Mouse (Mus musculus): ENCODE data around the gene Pros1. TPM values are rescaled to one million over a fixed set of nuclear protein-coding genes. Genes with fewer than 3 reads are reported as not detected.

Gene Pros1
- 18.2 and 19.1 TPM in 2 replicates for polyA plus RNA-seq (2015; fragmentation: Nextera tagmentation; extraction: Ambion mirVana)

DNA sequence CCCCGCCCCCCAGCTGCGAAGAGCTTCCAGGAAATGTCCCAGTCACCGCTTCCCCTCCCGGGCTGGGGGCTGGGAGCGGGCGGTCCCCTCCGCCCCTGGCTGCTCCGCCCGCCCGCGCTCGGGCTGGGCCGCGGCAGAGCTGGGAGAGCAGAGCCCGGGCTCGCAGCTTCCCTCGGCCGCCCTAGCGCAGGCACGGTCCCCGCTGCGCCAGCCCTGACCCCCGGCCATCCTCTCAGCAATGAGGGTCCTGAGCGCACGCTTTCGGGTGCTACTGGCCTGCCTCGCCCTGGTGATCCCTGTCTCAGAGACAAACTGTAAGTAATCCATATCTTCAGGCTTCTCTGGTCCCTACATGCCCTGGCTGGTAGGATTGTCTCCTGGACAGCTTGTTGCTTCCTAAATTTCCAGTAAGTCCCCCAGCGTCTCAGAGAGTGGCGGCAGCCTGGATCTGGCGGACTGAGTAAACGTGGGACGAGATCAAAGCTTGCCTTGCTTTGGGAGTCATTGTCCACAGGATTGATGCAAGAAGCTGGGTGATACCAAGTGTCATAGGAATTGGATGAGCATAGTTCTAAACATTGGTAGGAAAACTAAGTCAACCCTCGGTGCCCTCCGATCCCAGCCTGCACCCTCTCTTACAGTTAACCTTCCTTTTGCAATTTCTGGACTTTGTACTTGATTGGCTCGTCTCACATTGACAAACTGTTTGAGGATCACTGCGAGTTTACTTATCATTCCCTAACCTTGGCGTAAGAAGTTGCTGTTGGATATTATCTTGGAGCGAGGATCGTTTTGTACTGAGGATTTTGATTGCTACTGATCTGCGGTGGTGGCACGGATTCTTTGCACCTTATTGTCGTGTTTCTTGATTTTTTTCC is at the start of gene Pros1:
TSS of gene Pros1 (plus strand) at position 117 of the 878 bp plus-strand sequence.
- peak; percentile 69 for DNase-seq
- Histone ChIP-seq H3K27ac (ENCODE audit: low read depth) (peak within 1 kb of the TSS; percentile 83), H3K4me1 (ENCODE audit: insufficient read depth) (no peaks in the 10 kb centered on the region), H3K36me3 (replicated peaks; ENCODE audit: insufficient read depth, low read length) (no peaks in the 10 kb centered on the region), H3K27me3 (ENCODE audit: insufficient read depth, low read length) (no peaks in the 10 kb centered on the region), H3K4me3 (ENCODE audit: low read depth, low read length) (peak within 1 kb of the TSS; percentile 68), H3K9ac (replicated peaks) (peak within 1 kb of the TSS; percentile 82), H3K4me2 (ENCODE audit: low read depth, low read length) (peak within 1 kb of the TSS; percentile 91), H3K9me3 (ENCODE audit: low read length) (no peaks in the 10 kb centered on the region)
- no peak for TF ChIP-seq EP300 (IDR thresholded peaks at IDR 0.05; ENCODE audit: low read depth)
- TF ChIP-seq CTCF (IDR thresholded peaks at IDR 0.05; ENCODE audit: low read depth) = no peak
- peak; percentile 92 for ATAC-seq
- 6% methylated on average over 40 of the region's 42 CpGs for WGBS (ENCODE audit: insufficient replicate concordance)

GRCm38 (mm10) chr16:62804621-62805020 is 49.5 kb upstream of the Pros1 start:
- no peak overlapping the region for H3K9ac ChIP-seq (replicated peaks)
- no peak for ATAC-seq
- TF ChIP-seq EP300 (IDR thresholded peaks at IDR 0.05; ENCODE audit: low read depth) = no peak
- no peak for TF ChIP-seq CTCF (IDR thresholded peaks at IDR 0.05; ENCODE audit: low read depth)

GRCm38 (mm10) chr16:62807249-62807979 is 46.7 kb upstream of the Pros1 start:
- Histone ChIP-seq H3K9me3 (ENCODE audit: low read length) (no peaks in the 10 kb centered on the region), H3K27ac (ENCODE audit: low read depth) (no peak overlapping the region), H3K27me3 (ENCODE audit: insufficient read depth, low read length) (no peaks in the 10 kb centered on the region), H3K9ac (replicated peaks) (no peak overlapping the region), H3K4me2 (ENCODE audit: low read depth, low read length) (no peak overlapping the region), H3K36me3 (replicated peaks; ENCODE audit: insufficient read depth, low read length) (peaks cover 2% of the 10 kb centered on the region), H3K4me1 (ENCODE audit: insufficient read depth) (no peaks in the 10 kb centered on the region), H3K4me3 (ENCODE audit: low read depth, low read length) (no peak overlapping the region)
- WGBS (ENCODE audit: insufficient replicate concordance) = 61% methylated on average over 8 of the region's 8 CpGs
- DNase-seq (no peak), ATAC-seq (no peak)
- no peak for TF ChIP-seq EP300 (IDR thresholded peaks at IDR 0.05; ENCODE audit: low read depth)
- no peak for TF ChIP-seq CTCF (IDR thresholded peaks at IDR 0.05; ENCODE audit: low read depth)

More at GRCm38 (mm10) chr16:62804621-62805020, 49.5 kb upstream of the Pros1 start:
- Histone ChIP-seq H3K36me3 (replicated peaks; ENCODE audit: insufficient read depth, low read length) (peaks cover 5% of the 10 kb centered on the region), H3K4me2 (ENCODE audit: low read depth, low read length) (no peak overlapping the region), H3K27me3 (ENCODE audit: insufficient read depth, low read length) (no peaks in the 10 kb centered on the region), H3K9me3 (ENCODE audit: low read length) (no peaks in the 10 kb centered on the region), H3K27ac (ENCODE audit: low read depth) (no peak overlapping the region), H3K4me3 (ENCODE audit: low read depth, low read length) (no peak overlapping the region), H3K4me1 (ENCODE audit: insufficient read depth) (peaks cover 3% of the 10 kb centered on the region; the same call in 1 of the 2 replicates)
- WGBS (ENCODE audit: insufficient replicate concordance) = 84% methylated on average over 3 of the region's 3 CpGs
- no peak for DNase-seq

DNA sequence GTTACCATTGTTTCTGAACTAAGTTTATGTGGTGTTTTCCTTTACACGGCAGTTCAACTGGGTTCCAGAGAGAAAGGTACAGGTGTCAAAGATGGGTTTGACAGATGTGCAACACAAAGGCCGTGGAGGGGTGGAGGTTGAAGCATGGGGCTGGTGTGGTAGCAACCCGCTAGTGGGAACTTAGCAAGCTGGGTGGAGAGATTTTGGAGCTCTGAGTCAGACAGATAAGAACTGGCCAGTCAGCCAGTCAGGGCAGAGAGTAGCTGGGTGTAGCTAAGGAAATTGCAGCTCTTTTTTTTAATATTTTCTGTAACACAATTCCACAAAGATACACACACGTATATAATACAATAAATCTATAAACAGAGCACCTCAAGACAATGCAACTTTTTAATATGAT is 43.3 kb upstream of the Pros1 start:
- H3K9ac ChIP-seq (replicated peaks) = no peak overlapping the region
- ATAC-seq = no peak
- no peaks in the 10 kb centered on the region for H3K27me3 ChIP-seq (ENCODE audit: insufficient read depth, low read length)
- H3K36me3 ChIP-seq (replicated peaks; ENCODE audit: insufficient read depth, low read length) = no peaks in the 10 kb centered on the region; the same call in 1 of the 2 replicates
- DNase-seq = no peak
- TF ChIP-seq EP300 (IDR thresholded peaks at IDR 0.05; ENCODE audit: low read depth) = no peak
- TF ChIP-seq CTCF (IDR thresholded peaks at IDR 0.05; ENCODE audit: low read depth) = no peak
- H3K4me2 ChIP-seq (ENCODE audit: low read depth, low read length) = no peak overlapping the region
- no peak overlapping the region for H3K27ac ChIP-seq (ENCODE audit: low read depth)
- no peaks in the 10 kb centered on the region for H3K9me3 ChIP-seq (ENCODE audit: low read length)
- H3K4me3 ChIP-seq (ENCODE audit: low read depth, low read length) = no peak overlapping the region
- no peaks in the 10 kb centered on the region for H3K4me1 ChIP-seq (ENCODE audit: insufficient read depth)
- WGBS (ENCODE audit: insufficient replicate concordance) = 67% methylated on average over 4 of the region's 4 CpGs

- 70% methylated on average over 5 of the region's 5 CpGs for WGBS (ENCODE audit: insufficient replicate concordance)
- no peak for ATAC-seq
These were observed 40.3 kb upstream of the Pros1 start for GRCm38 (mm10) chr16:62813790-62814189.

DNA sequence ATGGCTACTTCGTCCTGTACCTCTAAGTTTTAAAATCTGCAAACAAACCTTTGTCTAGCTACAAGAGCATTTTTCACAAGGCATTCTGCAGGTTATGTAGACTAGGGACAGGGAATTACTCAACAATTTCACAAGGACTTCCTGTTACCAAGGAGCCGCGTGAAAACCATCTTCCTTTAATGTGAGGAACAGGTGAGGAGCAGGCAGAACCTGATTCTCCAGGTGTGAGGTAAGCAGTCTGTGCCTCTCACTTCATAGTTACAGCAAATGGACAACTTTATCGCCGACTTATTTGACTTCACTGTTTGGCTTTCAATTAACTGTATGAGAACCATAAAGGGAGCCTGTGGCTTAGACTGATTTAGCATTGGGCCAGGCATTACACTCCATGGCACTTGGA is 39.6 kb upstream of the Pros1 start, which contains the start of gene Stx19:
TSS of gene Stx19 (plus strand) at position 186 of the 400 bp plus-strand sequence.
- ATAC-seq = no peak
- 49% methylated on average over 5 of the region's 5 CpGs for WGBS (ENCODE audit: insufficient replicate concordance)

More at GRCm38 (mm10) chr16:62813790-62814189, 40.3 kb upstream of the Pros1 start:
- Histone ChIP-seq H3K9ac (replicated peaks) (no peak overlapping the region), H3K4me3 (ENCODE audit: low read depth, low read length) (no peak overlapping the region), H3K27me3 (ENCODE audit: insufficient read depth, low read length) (no peaks in the 10 kb centered on the region), H3K36me3 (replicated peaks; ENCODE audit: insufficient read depth, low read length) (no peaks in the 10 kb centered on the region; the same call in 1 of the 2 replicates), H3K27ac (ENCODE audit: low read depth) (no peak overlapping the region), H3K4me1 (ENCODE audit: insufficient read depth) (no peaks in the 10 kb centered on the region), H3K9me3 (ENCODE audit: low read length) (no peaks in the 10 kb centered on the region), H3K4me2 (ENCODE audit: low read depth, low read length) (no peak overlapping the region)
- DNase-seq = no peak
- TF ChIP-seq CTCF (IDR thresholded peaks at IDR 0.05; ENCODE audit: low read depth) = no peak
- no peak for TF ChIP-seq EP300 (IDR thresholded peaks at IDR 0.05; ENCODE audit: low read depth)

More for the DNA sequence above, 39.6 kb upstream of the Pros1 start, which contains the start of gene Stx19:
- Histone ChIP-seq H3K4me2 (ENCODE audit: low read depth, low read length) (no peak within 1 kb of the TSS), H3K27me3 (ENCODE audit: insufficient read depth, low read length) (no peaks in the 10 kb centered on the region), H3K4me3 (ENCODE audit: low read depth, low read length) (no peak within 1 kb of the TSS), H3K9ac (replicated peaks) (no peak within 1 kb of the TSS), H3K9me3 (ENCODE audit: low read length) (no peaks in the 10 kb centered on the region), H3K36me3 (replicated peaks; ENCODE audit: insufficient read depth, low read length) (no peaks in the 10 kb centered on the region; the same call in 1 of the 2 replicates), H3K27ac (ENCODE audit: low read depth) (no peak within 1 kb of the TSS), H3K4me1 (ENCODE audit: insufficient read depth) (no peaks in the 10 kb centered on the region)
- TF ChIP-seq CTCF (IDR thresholded peaks at IDR 0.05; ENCODE audit: low read depth) (no peak), EP300 (IDR thresholded peaks at IDR 0.05; ENCODE audit: low read depth) (no peak)
- DNase-seq = no peak
